Mouse (Mus musculus) adrenal gland, postnatal 25 days (tissue): ENCODE data around the gene Csf2ra. TPM values are rescaled to one million over a fixed set of nuclear protein-coding genes. Genes with fewer than 3 reads are reported as not detected.
"Not testable (repeated sequence)": the region's sequence is repeated elsewhere in the genome, so short reads cannot be mapped to it uniquely, and the experiment has no call there.

Experiments used
- DNase-seq: peaks from one replicate; pipeline ENCODE4 v3.0.0; 2021; ENCODE audit warnings: mixed read lengths
- long read RNA-seq: library from polyadenylated mRNA; stranded (forward); transcript quantifications from one replicate; pipeline ENCODE4 v2.0.0, GENCODE M21; 2021
- total RNA-seq: library from RNA; stranded (reverse); gene quantifications from 2 replicates; pipeline ENCODE4 v1.2.3, GENCODE M21; 2021

The Csf2ra gene
- 21.3 and 31.7 TPM in 2 replicates for total RNA-seq
- long read RNA-seq, partial matches to known transcripts = 16 of 50 reads
- long read RNA-seq, other reads (novel, unspliced or antisense) = 25 of 50 reads

GRCm38 (mm10) chr19:61227941-61228701 lies at the start of gene Csf2ra:
Gene Csf2ra, minus strand, starts transcription at chr19:61228429.
- DNase-seq = no peak

DNA sequence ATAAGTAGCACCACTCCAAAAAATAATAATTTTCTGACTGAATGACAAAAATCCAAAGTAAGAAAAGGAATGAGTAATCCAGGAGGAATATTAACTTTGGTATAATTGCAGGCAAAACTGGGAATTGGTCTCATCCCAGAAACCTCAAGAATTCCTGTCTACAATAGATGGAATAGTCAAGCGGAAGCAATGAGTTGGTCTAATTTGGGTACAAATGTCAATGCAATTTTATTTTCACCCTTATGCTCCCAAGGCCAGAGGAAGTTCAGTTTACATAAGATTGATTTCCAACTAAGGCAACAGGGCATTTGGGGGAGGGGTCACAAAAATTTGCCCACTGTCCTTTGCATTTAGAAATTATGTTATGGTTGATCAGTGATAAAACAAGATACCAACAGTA lies 47.2 kb upstream of the Csf2ra start:
- DNase-seq = no peak

DNA sequence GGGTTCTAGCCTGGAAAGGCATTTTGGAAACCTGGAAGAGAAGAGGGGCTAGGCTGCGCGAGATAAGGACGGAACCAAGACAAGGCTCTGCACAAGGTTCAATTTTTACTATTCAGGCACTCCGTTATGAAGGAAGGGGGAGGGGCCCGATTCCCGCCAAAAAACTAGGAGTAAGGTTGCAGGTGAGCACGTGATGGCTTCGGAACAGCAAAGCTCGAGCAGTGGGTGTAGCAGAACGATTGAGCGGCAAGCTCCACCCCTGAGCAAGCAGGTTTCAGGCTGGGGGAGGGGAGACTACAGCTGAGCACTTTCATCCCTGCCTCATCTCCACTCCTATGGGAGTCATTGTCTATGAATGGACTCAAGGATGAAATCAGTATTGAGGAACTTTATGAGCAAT lies 40.9 kb upstream of the Csf2ra start:
- not testable (repeated sequence) for DNase-seq

- no peak for DNase-seq
These were observed 38.9 kb upstream of the Csf2ra start for GRCm38 (mm10) chr19:61267141-61267540.

- DNase-seq = no peak
These were observed 38.4 kb upstream of the Csf2ra start for GRCm38 (mm10) chr19:61266651-61267050.

DNA sequence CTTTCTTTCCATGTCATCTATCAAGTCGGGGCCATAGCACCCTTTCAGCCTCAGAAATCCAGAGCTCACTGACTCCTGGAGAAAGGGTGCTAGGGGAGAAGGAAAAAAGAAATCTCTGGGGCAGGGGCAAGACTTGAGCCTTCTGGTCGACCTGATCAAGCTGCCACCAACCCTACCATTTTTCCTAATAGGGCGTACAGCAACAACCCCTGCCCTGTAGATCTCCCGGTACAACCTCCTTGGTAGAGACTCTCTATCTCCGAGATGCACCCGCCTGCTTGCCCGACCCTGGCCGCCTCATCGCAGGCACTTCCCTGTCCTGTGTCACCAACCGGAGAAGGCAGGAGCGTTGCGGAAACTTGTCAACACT lies 38.0 kb upstream of the Csf2ra start:
- peak; percentile 30 for DNase-seq

GRCm38 (mm10) chr19:61265349-61266245 lies 37.4 kb upstream of the Csf2ra start:
- DNase-seq = peak; percentile 64

DNA sequence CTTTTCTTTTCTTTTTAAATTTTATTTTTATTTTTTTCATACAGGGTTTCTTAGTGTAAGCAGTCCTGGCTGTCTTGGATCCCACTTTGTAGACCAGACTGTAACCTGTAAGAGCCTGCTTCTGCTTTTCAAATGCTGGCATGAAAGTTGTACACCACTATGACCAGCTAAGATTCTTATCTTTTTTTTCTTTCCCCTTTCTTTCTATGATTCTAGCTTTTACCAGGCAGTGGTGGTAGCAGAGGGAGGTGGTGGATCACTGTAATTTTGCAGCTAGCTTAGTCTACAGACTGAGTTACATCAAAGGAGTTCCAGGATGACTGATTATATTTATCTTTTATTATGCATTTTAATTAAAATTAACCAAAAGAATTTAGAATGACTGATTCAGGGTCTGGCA lies 36.7 kb upstream of the Csf2ra start:
- no peak for DNase-seq

DNA sequence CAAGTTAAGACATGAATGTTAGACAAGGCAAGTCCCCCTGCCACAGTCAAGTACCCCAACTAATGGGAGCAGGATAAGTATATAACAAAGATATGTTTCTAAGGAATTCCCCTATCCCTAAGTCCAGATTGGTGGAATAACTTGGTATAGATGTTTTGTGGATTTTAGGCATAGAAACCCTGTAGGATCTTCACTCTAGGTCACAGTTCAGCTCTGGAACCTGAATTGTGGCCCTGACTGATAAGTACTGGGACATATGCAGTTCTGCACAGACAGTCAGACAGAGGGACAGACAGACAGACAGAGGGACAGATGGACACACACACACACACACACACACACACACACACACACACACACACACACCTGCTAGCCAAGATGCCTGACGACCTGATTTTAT lies 36.0 kb upstream of the Csf2ra start:
- no peak for DNase-seq

DNA sequence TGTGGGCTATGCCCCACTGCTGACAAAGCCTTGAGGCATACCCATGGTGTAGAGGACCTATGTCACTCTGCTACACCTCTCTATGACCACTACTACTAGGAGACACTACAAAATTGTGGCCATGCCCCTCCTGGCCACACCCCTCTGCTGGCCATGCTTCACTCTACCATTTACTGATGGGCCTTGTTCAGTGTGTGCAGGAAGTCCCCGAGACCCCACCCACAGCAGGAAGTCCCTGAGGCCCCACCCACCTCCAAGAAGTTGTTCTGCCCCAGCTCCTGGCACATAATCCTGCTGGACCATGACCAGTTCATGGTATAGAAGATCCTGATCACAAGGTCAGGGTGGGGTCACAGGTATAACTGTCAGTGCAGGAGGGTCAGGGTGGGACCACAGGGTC lies 33.0 kb upstream of the Csf2ra start:
- no peak for DNase-seq

GRCm38 (mm10) chr19:61257733-61258132 lies 29.5 kb upstream of the Csf2ra start:
- no peak for DNase-seq

- no peak for DNase-seq
These were observed 28.1 kb upstream of the Csf2ra start for GRCm38 (mm10) chr19:61256166-61256887.

GRCm38 (mm10) chr19:61247334-61247733 lies 19.1 kb upstream of the Csf2ra start:
- not testable (repeated sequence) for DNase-seq

DNA sequence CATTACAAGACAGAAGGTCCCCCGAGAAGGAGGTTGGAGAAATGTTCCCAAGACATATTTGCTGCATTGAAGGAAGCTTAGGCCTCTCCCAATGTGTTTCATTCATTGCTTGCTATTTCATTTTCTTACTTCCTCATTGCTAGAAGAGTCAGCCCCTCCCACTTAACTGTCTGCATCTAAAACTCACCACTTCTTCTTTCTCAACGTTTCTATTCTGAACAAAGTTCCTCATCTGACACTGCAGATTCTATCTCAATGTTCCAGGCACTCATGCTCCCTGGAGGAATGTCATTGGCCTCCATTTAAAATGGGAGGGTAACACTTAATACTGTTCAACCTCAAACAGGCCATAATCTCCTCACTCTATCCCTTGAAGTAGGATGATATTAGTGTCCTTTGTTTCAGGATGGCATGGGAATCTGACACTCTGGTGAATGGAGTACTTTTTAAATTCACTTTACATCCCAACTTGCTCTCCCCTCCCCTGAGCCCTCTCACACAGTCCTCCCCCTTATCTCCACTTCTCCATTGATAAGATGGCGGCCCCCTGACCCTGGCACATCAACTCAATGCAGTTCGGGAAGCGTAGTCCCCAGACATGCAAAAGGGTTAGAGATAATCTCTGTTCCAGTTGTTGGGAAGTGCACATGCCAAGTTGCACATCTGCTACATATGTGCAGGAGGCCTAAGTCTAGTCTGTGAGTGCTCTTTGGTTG lies 16.6 kb upstream of the Csf2ra start:
- DNase-seq = no peak

DNA sequence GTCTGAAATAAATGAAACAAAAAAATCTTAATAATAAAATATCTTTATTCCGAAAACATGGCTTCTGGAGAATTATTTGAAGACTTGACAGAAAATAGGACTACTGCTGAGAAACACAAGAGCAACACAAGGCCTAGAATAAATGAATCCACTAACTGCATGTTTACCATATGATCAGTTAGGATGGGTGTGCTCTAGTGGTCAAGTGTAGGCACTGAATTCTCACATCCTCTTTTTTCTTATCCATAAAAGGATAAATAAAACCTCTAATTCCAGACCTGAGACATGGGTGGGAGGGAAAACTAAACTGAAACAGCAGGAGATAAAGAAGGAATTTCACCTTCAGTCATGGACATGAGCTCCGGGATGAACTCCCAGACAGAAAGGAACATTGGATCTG lies 9.7 kb upstream of the Csf2ra start:
- no peak for DNase-seq

DNA sequence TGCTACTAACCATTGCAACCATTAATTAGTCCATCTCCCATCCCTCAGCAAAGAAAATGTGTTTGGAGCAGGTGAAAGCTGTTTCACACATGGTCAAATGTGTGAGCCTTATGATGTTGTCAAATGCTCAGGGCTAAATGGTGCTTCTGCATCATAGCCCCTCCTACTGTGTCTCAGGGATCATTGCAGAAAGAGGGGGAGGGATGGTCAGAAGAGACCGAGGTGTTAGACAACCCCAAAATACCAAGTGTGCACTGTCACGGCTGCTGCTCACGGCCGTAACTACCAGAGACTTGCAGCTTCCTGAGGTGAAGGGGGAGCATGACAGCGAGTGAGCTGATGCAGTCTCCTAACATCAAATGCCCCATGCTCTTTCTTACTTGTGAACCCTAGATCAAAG lies 6.3 kb upstream of the Csf2ra start:
- no peak for DNase-seq

DNA sequence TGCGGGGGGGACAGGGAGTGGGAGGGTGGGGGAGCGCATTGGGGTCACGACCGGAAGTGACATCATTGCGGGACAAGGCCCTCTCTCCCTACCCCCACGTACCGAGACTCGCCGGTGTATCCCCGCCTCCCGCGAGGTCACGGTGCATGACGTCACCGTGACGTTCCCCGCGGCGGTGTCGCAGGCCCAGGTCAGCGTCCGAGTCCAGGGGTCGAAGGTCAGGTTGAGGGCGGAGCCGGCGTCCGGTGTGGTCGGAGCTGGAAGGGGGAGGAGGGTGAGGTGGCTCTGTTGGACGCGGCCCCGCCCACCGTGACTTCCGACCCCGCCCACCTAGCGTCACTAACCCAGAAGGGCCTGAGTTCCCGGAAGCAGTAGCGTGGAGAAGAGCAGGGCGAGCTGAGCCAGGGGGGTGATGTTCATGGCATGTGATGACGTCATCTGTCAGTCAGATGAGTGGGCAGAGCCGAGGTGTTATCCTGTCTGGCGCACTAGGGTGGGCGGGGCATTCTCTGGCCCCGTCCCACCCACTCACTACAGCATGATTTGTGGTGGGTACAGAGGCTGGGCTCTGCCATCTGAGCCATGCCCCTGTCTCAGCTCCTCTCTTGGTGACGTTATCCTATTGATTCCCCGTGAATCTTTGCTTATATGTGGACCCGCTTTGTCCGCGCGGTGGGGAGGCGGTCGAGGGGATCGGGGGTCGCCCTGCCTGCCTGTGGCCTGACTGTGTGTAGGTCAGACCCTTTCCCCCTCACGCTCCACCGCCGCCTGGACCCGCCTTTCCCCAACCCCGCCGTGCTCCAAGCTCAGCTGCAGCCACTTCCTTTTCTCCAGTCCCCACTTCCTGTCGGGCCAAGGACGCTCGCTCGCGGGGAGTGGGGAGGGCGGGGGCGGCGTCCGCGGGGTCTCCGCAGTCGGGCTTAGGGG lies 1.0 kb downstream of the Csf2ra start:
- DNase-seq = peak; percentile 86

GRCm38 (mm10) chr19:61226401-61226927 lies 1.8 kb downstream of the Csf2ra start:
- peak; percentile 77 for DNase-seq

- peak; percentile 85 for DNase-seq
These were observed 2.5 kb downstream of the Csf2ra start for GRCm38 (mm10) chr19:61225526-61226400.
